Mouse (Mus musculus) kidney, adult 11 months (tissue): ENCODE measurements around the gene Arhgap31.

Experiments used
- DNase-seq: peaks from one replicate; pipeline ENCODE4 v3.0.0; 2022

Arhgap31 gene

GRCm38 (mm10) chr16:38648783-38649430 is 64.2 kb downstream of the Arhgap31 start:
- DNase-seq, result no peak

- no peak for DNase-seq
Observed at GRCm38 (mm10) chr16:38648155-38648554, 64.9 kb downstream of the Arhgap31 start.

DNA sequence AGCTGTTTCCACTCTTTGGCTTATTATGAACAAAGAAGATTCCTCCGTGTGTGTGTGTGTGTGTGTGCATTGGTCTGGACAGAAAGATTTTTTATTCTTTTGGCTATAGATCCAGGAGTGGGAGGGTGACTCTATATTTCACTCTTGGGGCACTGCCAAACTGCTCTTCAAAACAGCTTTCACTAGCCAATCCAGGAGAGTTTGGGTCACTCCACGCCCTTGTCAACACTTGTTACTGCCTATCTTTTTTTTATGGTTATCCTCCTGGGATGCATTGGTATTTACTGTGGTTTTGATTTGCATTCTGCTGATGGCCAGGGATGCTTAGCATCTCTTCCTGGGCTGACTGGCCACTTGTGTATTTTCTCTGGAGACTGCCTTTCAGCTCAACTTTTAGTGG is 68.6 kb downstream of the Arhgap31 start:
- DNase-seq, result no peak

GRCm38 (mm10) chr16:38637085-38637484 is 76.0 kb downstream of the Arhgap31 start:
- DNase-seq, result no peak

GRCm38 (mm10) chr16:38636682-38637081 is 76.4 kb downstream of the Arhgap31 start:
- DNase-seq, result no peak

- no peak for DNase-seq
Observed at GRCm38 (mm10) chr16:38635833-38636390, 77.2 kb downstream of the Arhgap31 start.

DNA sequence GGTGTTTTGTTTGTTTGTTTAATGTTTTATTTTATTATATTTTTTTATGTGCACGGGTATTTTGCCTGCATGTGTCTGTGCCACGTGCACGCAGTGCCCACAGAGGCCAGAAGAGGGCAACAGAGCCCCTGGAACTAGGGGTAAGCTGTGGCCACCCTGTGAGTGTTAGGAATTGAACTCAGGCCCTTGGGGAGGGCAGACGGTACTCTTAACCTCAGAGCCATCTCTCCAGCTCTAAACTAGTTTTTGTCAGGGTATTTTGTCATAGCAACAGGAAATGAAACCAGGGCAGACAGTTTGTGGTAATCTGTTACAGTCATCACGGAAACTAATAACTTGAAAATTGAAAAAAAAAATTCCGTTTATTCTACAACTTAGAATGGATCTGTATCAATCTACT is 80.9 kb downstream of the Arhgap31 start:
- DNase-seq, result peak; percentile 35

GRCm38 (mm10) chr16:38625811-38626369 is 87.2 kb downstream of the Arhgap31 start:
- DNase-seq, result peak; percentile 43

GRCm38 (mm10) chr16:38625411-38625810 is 87.7 kb downstream of the Arhgap31 start:
- DNase-seq, result no peak

DNA sequence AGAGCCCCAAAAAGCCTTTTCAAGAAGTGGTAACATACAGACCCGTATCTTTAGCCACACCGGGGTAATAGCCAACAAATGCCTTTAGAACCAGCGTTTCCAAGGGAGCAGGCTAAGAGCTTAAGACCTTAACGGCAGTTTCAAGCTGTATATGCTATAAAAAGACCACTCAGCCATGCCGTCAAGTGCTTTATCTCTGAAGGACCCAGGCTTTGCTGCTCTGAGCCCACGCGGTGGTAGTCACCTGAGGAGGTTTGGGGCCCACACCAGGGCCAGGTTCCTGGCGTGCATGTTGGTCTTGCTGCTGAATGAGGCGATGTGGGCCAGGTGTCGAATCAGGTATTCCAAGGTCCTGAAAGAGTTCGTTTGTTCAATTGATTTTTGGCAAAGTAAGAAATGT is 88.8 kb downstream of the Arhgap31 start:
- DNase-seq, result no peak

DNA sequence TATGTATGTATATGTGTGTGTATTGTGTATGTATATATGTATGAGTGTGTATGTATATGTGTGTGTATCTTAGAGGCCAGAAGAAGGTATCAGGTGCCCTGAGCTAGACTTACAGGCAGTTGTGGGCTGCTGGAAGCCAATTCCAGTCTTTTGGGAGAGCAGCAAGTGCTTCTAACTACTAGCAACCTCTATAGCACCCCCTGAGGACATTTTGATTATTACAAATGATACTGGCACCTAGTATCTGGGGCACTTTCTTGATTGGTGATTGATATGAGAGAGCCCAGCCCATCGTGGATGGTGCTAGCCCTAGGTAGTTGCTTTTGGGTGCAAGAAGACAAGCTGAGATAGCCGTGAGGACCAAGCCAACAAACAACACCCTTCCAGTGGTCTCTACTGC is 90.8 kb downstream of the Arhgap31 start:
- no peak for DNase-seq

DNA sequence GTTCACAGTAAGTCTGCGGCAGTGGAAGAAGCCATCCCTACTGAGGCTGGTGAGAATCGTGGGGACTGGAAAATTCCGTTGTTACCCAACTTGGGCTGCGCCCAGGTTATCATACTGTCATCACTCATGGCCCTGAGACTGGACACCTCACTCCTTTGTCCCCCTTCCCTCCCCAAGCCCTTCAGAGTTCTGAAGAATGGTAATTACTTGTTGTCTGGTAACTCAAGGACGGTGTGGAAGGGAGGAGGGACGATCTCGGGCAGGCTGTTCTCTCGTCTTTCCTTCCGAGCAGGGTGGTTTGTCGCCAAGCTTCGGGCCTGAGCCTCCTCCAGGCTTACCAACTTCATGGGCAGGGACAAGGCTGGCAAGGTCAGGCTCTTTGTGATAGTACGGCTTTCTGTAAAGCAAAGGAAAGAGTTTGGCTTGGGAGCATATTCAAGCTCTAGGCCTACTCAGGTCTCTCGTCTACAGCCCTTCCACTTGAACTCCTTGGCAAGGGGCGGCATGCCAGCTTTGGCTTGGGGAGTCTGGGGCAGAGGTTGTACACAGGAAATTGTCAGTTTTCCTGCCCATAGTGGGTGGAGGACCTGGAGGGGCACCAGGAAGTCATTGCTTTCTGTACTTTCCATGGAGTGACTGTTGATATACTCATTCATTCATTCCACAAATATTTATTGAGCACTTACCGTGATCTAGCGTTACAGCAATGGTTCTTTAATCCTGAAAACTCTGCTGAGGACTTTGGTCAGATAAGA is 92.2 kb downstream of the Arhgap31 start:
- no peak for DNase-seq

DNA sequence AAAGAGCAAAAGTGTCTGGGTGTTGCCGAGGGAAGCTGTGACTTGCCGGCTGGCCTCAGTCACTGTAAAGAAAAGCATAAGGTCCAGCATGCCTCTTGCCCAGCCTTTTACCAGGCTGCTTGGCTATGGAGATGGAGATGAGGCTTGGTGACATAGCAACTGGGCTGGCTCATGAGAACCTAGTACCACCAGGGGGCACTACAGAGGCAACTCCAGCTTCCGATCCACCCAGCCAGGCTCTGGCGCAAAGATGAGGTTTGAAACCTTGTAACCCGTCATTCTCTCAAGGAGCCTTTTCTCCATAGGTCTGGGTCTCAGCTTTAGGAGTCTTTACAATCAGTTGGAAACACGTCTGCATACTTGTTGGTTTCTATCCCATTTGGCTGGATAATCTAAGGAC is 94.0 kb downstream of the Arhgap31 start:
- DNase-seq, result peak; percentile 34

- DNase-seq, result no peak
Observed at GRCm38 (mm10) chr16:38617977-38618376, 95.1 kb downstream of the Arhgap31 start.

DNA sequence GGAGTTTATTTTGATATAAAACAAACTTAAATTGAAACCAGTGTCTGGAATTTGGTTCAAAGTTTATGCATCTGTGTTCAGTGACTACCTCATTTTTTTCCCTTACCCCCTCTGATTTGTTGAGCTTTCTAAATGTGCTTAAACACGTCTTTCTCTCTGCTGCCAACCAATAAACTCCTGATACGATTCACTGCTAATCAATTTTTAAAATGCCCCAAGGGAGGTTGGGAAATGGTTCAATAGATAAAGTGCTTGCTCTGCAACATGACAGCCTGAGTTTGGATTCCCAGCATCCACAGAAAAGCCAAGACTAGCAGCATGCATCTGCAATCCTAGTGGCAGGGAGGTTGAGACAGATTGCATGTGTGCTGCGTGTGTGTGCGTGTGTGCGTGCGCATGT is 99.4 kb downstream of the Arhgap31 start:
- DNase-seq, result no peak

DNA sequence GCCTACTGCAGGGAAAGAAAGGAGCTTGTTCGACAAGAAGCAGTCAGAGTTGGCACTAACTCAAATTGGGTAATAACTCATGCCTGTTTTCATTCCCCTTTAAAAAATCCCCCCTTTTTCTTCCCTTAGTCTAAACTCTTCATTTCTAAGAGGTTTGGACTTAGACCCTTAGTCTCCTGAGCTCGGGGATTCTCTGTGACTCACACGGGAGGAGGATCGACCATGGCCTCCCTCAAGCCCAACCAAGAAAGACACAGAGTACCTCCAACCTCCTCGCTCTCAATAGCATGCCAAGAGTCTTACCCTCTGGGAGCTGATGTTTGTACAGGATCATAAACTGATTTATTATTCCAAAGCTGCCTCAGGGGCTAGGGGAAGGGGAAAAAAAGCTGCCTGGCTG is 100.4 kb downstream of the Arhgap31 start:
- no peak for DNase-seq

GRCm38 (mm10) chr16:38609092-38609491 is 104.0 kb downstream of the Arhgap31 start:
- DNase-seq, result no peak

- DNase-seq, result no peak
Observed at GRCm38 (mm10) chr16:38608687-38609086, 104.4 kb downstream of the Arhgap31 start.

- no peak for DNase-seq
Observed at GRCm38 (mm10) chr16:38606509-38606908, 106.6 kb downstream of the Arhgap31 start.

GRCm38 (mm10) chr16:38602989-38603804 is 109.9 kb downstream of the Arhgap31 start:
- DNase-seq, result no peak

DNA sequence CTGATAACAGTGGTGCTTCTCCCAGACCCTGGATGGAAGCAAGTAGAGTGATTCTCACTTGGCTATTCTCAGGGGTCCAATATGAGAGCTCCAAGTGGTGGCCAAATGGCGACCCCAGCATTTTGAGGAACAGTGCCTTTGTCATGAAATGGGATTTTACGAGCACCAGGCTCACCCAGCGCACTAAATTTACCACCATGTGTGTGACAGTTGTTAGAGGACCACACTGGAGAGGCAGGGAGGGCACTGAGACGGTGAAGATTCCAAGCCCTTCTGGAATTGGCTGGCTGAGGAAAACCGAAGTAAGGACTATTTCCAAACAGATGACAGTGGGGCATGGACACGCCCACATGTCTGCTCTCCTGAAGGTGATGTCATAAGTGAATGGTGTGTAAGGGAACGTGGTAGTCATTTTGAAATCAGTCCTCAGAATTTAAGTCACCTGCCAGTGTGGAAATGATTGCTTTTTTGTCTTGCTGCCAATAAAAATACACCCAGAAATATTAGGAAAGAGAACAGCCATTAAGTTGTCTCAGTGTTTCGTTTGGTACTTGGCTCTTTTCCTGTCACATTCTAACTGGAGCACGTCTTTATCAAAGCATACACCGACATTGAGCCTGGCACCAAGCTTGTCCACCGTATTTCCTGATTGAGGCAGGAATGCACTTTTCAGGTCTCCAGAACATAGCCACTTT is 113.9 kb downstream of the Arhgap31 start:
- no peak for DNase-seq

DNA sequence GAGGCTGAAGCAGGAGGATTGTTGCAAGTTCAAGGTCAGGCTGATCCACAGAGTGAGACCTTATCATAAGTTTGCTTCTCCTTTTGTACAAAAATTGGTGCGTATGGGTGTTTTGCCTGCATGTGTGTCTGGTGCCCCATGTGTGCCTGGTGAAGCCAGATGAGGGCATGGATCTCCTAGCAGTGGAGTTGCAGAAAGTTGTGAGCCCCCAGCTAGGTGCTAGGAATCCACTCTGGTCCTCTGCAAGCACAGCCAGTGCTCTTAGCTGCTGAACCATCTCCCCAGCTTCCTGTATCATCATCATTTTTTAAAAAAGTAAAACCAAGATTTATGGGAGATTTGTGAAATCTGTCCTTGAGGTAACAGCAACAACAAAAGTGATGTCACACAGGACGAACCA is 116.4 kb downstream of the Arhgap31 start:
- DNase-seq, result no peak
